Mouse (Mus musculus): ENCODE results near the gene Pdgfb. TPM values are rescaled to one million over a fixed set of nuclear protein-coding genes. Genes with fewer than 3 reads are reported as not detected.

Pdgfb gene
- polyA plus RNA-seq, 1 experiment from 2014 or later, result 2.8 TPM

DNA sequence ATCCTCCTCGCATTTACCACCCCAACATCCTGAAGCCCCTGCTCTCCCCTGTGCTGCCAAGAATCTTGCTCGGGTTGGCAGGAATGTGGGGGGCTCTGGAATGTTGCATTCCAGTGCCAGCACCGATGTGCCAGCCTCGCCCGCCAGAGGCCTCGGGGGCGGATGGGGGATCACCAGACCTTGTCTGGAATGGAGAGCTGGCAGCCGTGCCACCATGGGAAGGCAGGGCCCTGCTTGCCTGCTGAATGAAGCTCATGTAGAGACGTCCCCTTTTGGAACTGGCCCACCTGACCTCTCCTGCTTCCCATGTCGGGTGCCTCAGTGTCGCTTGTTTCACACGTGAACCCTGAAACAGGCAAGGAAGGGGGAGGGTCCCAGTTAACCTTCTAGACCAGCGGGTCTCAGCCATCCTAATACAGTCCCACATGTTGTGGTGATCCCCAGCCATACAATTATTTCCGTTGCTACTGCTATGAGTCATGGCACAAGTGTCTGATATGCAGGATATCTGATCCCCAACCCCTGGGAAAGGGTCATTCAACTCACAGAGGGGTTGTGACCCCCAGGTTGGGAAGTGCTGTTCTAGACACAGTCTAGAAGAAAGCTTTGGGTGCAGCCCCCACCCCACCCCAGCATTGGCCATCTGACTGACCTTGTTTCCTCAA lies 12.0 kb upstream of the Pdgfb start:
- Histone ChIP-seq H3K36me3 (ENCODE audit: control insufficient read depth, insufficient read depth, low read length) (no peaks in the 10 kb centered on the region), H3K4me3 (ENCODE audit: low read depth, low read length) (no peak overlapping the region), H3K27ac (ENCODE audit: low read depth, low read length) (no peak overlapping the region), H3K4me2 (ENCODE audit: low read depth, low read length, severe bottlenecking) (no peak overlapping the region), H3K4me1 (replicated peaks; ENCODE audit: control insufficient read depth, insufficient read depth, low read length) (no peaks in the 10 kb centered on the region), H3K9me3 (ENCODE audit: control insufficient read depth, low read length) (no peaks in the 10 kb centered on the region; the same call in 1 of the 2 replicates), H3K27me3 (ENCODE audit: control insufficient read depth, insufficient read depth, low read length) (no peaks in the 10 kb centered on the region), H3K9ac (ENCODE audit: low read length) (no peak overlapping the region)
- DNase-seq (ENCODE audit: low spot score), result no peak
- ATAC-seq (replicated peaks; ENCODE audit: low FRiP score), result no peak
- WGBS, result 81% methylated on average over 14 of the region's 14 CpGs

DNA sequence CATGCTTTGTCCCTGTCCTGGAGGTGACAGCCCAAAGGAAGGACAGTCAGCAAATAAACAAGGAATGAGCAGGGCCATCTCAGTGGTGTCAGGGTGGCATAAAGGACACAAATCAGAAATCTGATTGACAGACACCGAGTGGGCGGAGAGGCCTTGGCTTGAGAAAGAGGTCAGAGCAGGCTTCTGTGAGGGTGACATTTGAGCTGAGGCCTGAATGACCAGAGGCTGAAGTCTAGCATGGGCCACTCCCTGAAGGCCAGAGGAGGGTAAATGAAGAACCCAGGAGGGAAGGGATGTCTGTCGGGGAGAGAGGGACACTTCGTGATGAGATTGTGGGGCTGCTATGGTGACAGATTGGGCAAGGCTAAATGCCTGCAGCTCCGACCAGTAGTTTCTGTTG lies 11.3 kb upstream of the Pdgfb start:
- H3K4me1 ChIP-seq (replicated peaks; ENCODE audit: control insufficient read depth, insufficient read depth, low read length), result no peaks in the 10 kb centered on the region
- DNase-seq (ENCODE audit: low spot score), result no peak
- ATAC-seq (replicated peaks; ENCODE audit: low FRiP score), result no peak
- H3K4me3 ChIP-seq (ENCODE audit: low read depth, low read length), result no peak overlapping the region
- H3K27me3 ChIP-seq (ENCODE audit: control insufficient read depth, insufficient read depth, low read length), result no peaks in the 10 kb centered on the region
- H3K9ac ChIP-seq (ENCODE audit: low read length), result no peak overlapping the region
- no peaks in the 10 kb centered on the region for H3K36me3 ChIP-seq (ENCODE audit: control insufficient read depth, insufficient read depth, low read length)
- no peaks in the 10 kb centered on the region; the same call in 1 of the 2 replicates for H3K9me3 ChIP-seq (ENCODE audit: control insufficient read depth, low read length)
- 72% methylated on average over 5 of the region's 5 CpGs for WGBS
- H3K4me2 ChIP-seq (ENCODE audit: low read depth, low read length, severe bottlenecking), result no peak overlapping the region
- H3K27ac ChIP-seq (ENCODE audit: low read depth, low read length), result no peak overlapping the region

DNA sequence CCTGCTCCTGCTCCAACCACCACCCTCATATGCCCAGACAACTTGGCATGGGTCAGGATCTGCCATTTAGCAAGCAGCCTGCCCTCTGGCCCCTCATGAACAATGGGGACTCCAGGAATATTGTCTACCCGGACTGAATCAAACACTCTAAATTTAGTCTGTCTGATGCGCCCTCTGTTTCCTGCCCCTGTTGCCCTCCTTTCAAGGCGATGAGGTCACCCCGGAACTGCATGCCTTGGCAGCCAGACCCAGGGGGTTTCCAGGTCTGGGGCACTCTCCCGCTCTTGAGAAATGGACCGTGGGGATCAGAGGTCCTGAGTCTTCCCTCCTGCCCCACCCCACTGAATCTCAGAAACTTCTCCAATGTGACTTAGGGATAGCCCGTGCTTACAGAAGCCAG lies 10.8 kb upstream of the Pdgfb start:
- Histone ChIP-seq H3K9ac (ENCODE audit: low read length) (no peak overlapping the region), H3K36me3 (ENCODE audit: control insufficient read depth, insufficient read depth, low read length) (no peaks in the 10 kb centered on the region), H3K27me3 (ENCODE audit: control insufficient read depth, insufficient read depth, low read length) (no peaks in the 10 kb centered on the region), H3K4me1 (replicated peaks; ENCODE audit: control insufficient read depth, insufficient read depth, low read length) (no peaks in the 10 kb centered on the region), H3K9me3 (ENCODE audit: control insufficient read depth, low read length) (no peaks in the 10 kb centered on the region), H3K4me3 (ENCODE audit: low read depth, low read length) (no peak overlapping the region), H3K4me2 (ENCODE audit: low read depth, low read length, severe bottlenecking) (no peak overlapping the region), H3K27ac (ENCODE audit: low read depth, low read length) (no peak overlapping the region)
- DNase-seq (ENCODE audit: low spot score) (no peak), ATAC-seq (replicated peaks; ENCODE audit: low FRiP score) (no peak)
- 66% methylated on average over 7 of the region's 7 CpGs for WGBS

DNA sequence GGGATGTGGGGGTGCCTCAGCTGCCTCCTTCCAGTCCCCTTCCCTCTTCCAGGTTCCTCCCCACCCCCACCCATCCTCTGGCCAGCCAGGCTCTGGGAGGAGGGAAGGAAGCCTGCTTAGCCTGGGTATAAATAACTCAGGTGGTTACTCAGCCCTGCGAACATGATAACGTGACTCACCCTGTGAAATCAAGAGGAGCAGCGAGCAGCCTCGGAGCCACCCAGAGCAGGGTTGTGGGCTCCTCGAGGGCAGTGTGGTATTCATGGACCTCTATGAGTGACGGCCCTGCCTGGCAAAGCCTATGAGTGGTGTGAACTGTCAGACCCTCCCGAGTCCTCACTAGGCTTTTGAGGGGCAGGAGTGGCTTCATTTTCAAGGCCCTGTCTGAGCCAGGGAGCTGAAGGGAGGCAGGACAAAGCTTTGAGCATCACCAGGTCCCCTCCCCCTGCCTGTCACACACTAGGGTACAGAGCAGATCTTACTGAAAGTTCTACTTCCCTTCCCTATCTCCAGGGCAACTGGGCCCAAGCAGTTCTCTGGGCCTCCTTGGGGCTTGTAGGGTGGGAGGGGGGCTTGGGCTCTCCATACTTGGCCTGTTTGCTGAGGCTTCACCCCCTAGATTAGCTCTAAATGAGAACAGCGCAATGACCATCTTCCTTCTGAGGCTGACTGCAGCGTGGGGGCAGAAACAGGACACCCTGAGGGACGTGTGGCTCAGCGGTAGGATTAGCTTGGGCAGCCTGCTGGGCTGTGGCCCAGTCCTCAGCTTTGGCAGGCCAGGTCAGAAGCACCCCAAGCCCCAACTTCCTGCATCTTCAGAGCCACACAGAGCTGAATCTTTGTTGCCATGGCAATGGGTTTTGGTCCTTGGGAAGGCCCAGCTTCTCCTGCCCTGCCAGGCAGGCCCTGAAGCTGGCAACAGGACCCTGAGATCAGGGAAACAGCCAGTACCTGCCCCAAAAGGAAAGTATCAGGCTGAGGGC lies 9.8 kb upstream of the Pdgfb start:
- no peak overlapping the region for H3K27ac ChIP-seq (ENCODE audit: low read depth, low read length)
- no peak overlapping the region for H3K9ac ChIP-seq (ENCODE audit: low read length)
- no peak overlapping the region for H3K4me2 ChIP-seq (ENCODE audit: low read depth, low read length, severe bottlenecking)
- ATAC-seq (replicated peaks; ENCODE audit: low FRiP score), result no peak
- 45% methylated on average over 11 of the region's 11 CpGs for WGBS
- DNase-seq (ENCODE audit: low spot score), result no peak
- no peaks in the 10 kb centered on the region for H3K27me3 ChIP-seq (ENCODE audit: control insufficient read depth, insufficient read depth, low read length)
- no peaks in the 10 kb centered on the region for H3K36me3 ChIP-seq (ENCODE audit: control insufficient read depth, insufficient read depth, low read length)
- H3K4me3 ChIP-seq (ENCODE audit: low read depth, low read length), result no peak overlapping the region
- H3K9me3 ChIP-seq (ENCODE audit: control insufficient read depth, low read length), result no peaks in the 10 kb centered on the region
- no peaks in the 10 kb centered on the region for H3K4me1 ChIP-seq (replicated peaks; ENCODE audit: control insufficient read depth, insufficient read depth, low read length)

DNA sequence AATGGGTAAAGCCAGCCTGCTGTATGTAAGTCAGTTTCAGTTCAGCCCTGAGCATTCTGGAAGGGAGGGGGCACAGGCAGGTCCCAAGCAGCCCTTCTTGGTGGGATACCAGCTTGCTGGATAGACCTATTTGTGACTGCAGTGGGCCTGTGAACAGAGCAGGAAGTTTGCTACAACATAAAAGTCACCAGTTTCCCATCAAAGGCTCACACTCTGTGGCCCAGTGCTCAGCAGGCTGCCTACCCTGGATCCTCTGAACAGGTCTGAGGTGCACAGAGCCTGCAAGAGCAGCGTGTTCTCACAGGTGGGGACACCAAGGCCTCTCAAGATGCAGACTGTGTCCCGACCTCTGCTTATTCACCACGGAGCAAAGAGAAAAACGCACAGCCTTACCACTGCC lies 5.7 kb upstream of the Pdgfb start:
- no peaks in the 10 kb centered on the region for H3K9me3 ChIP-seq (ENCODE audit: control insufficient read depth, low read length)
- no peak overlapping the region for H3K27ac ChIP-seq (ENCODE audit: low read depth, low read length)
- H3K36me3 ChIP-seq (ENCODE audit: control insufficient read depth, insufficient read depth, low read length), result no peaks in the 10 kb centered on the region
- no peaks in the 10 kb centered on the region for H3K4me1 ChIP-seq (replicated peaks; ENCODE audit: control insufficient read depth, insufficient read depth, low read length)
- DNase-seq (ENCODE audit: low spot score) (no peak), ATAC-seq (replicated peaks; ENCODE audit: low FRiP score) (no peak)
- 74% methylated on average over 4 of the region's 4 CpGs for WGBS
- no peak overlapping the region for H3K4me3 ChIP-seq (ENCODE audit: low read depth, low read length)
- H3K4me2 ChIP-seq (ENCODE audit: low read depth, low read length, severe bottlenecking), result no peak overlapping the region
- H3K27me3 ChIP-seq (ENCODE audit: control insufficient read depth, insufficient read depth, low read length), result peaks cover 12% of the 10 kb centered on the region
- no peak overlapping the region for H3K9ac ChIP-seq (ENCODE audit: low read length)

DNA sequence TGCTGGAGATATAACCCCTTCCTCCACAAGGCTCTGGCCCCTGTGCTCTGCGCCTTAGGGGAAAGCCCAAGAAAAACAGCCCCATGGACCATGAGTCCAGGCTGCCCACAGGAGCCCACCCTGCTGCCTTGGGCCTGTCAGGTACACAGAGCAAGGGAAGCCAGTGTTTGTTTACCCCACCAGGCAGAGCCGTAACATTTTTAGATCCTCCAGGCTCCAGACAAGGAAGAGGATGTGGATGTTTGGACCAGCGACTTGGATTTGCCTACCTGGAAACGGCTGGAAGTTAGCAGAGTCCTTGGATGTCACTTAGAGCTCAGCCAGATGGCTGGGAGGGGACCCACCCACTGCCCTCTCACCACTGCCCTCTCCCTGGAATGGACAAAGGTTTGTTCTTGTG lies 4.8 kb upstream of the Pdgfb start:
- peaks cover 21% of the 10 kb centered on the region for H3K27me3 ChIP-seq (ENCODE audit: control insufficient read depth, insufficient read depth, low read length)

DNA sequence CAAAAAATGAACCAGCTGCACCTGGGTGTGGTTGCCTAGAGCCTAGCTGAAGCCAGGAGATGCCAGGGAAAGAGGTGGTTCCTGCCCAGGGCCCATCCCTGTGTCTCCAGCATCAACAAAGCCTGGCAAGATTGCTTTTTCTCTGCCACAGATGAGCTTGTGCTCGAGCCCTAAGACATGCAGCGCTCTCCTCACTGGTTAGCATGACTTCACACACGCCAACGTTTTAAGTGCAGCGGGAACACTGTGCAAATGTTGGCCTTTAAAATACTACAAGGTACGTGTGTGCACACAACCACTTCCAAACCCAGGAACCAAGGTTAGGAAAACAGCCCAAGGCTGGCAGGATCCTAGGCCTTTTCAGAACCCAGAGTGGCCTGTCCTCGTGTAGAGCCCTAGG lies 4.4 kb upstream of the Pdgfb start:
- H3K9me3 ChIP-seq (ENCODE audit: control insufficient read depth, low read length), result no peaks in the 10 kb centered on the region
- H3K4me3 ChIP-seq (ENCODE audit: low read depth, low read length), result no peak overlapping the region
- 82% methylated on average over 7 of the region's 7 CpGs for WGBS
- DNase-seq (ENCODE audit: low spot score) (no peak), ATAC-seq (replicated peaks; ENCODE audit: low FRiP score) (no peak)
- peaks cover 6% of the 10 kb centered on the region for H3K4me1 ChIP-seq (replicated peaks; ENCODE audit: control insufficient read depth, insufficient read depth, low read length)
- H3K4me2 ChIP-seq (ENCODE audit: low read depth, low read length, severe bottlenecking), result no peak overlapping the region
- H3K9ac ChIP-seq (ENCODE audit: low read length), result no peak overlapping the region
- H3K27ac ChIP-seq (ENCODE audit: low read depth, low read length), result no peak overlapping the region
- H3K27me3 ChIP-seq (ENCODE audit: control insufficient read depth, insufficient read depth, low read length), result peaks cover 25% of the 10 kb centered on the region
- no peaks in the 10 kb centered on the region for H3K36me3 ChIP-seq (ENCODE audit: control insufficient read depth, insufficient read depth, low read length)

More for the DNA sequence above, 4.8 kb upstream of the Pdgfb start:
- Histone ChIP-seq H3K9ac (ENCODE audit: low read length) (no peak overlapping the region), H3K4me3 (ENCODE audit: low read depth, low read length) (no peak overlapping the region), H3K9me3 (ENCODE audit: control insufficient read depth, low read length) (no peaks in the 10 kb centered on the region), H3K36me3 (ENCODE audit: control insufficient read depth, insufficient read depth, low read length) (no peaks in the 10 kb centered on the region), H3K4me2 (ENCODE audit: low read depth, low read length, severe bottlenecking) (no peak overlapping the region), H3K27ac (ENCODE audit: low read depth, low read length) (no peak overlapping the region), H3K4me1 (replicated peaks; ENCODE audit: control insufficient read depth, insufficient read depth, low read length) (peaks cover 2% of the 10 kb centered on the region; the same call in 1 of the 2 replicates)
- no peak for ATAC-seq (replicated peaks; ENCODE audit: low FRiP score)
- no peak for DNase-seq (ENCODE audit: low spot score)
- WGBS, result 63% methylated on average over 4 of the region's 4 CpGs

DNA sequence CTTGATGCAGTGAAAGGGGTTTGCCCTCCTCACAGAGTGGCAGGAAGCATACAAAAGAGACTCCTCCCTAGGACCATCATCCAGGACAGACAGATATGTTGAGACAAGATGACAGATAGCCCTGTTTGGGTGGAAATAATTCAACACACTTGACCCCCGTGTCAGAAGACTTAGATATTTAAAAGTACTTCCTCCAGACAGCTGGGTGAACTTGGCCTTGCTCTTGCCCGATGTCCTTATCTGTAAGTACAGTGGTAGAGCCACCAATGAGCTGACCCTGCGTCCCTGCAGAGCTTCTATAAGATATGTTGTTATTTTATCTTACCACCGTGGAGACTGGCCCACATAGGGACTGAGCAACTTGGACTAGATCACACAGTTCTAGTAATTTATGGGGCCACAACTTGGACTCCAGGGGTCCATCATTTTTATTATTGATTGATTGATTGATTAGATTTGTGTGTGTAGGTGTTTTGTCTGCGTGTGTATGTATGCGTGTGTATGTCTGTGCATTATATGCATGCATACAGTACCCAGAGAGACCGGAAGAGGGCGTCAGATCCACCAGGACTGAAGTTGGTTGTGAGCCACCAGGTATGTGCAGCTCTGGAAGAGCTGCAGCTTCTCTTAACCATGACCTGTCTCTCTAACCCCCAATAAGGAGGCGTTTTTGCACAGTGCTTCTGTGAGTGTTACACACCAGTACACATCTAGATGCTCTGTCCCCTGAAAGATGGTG lies 2.0 kb upstream of the Pdgfb start:
- peaks cover 24% of the 10 kb centered on the region for H3K4me1 ChIP-seq (replicated peaks; ENCODE audit: control insufficient read depth, insufficient read depth, low read length)
- no peak overlapping the region for H3K27ac ChIP-seq (ENCODE audit: low read depth, low read length)
- no peaks in the 10 kb centered on the region for H3K36me3 ChIP-seq (ENCODE audit: control insufficient read depth, insufficient read depth, low read length)
- no peak overlapping the region for H3K4me3 ChIP-seq (ENCODE audit: low read depth, low read length)
- H3K4me2 ChIP-seq (ENCODE audit: low read depth, low read length, severe bottlenecking), result no peak overlapping the region
- H3K9ac ChIP-seq (ENCODE audit: low read length), result no peak overlapping the region
- peaks cover 50% of the 10 kb centered on the region for H3K27me3 ChIP-seq (ENCODE audit: control insufficient read depth, insufficient read depth, low read length)
- H3K9me3 ChIP-seq (ENCODE audit: control insufficient read depth, low read length), result no peaks in the 10 kb centered on the region
- no peak for ATAC-seq (replicated peaks; ENCODE audit: low FRiP score)
- no peak for DNase-seq (ENCODE audit: low spot score)
- 89% methylated on average over 9 of the region's 9 CpGs for WGBS

All from forebrain, embryonic 11.5 days (tissue).